ENCODE assay signal across 8 mouse cellular contexts in the genomic region with DNA sequence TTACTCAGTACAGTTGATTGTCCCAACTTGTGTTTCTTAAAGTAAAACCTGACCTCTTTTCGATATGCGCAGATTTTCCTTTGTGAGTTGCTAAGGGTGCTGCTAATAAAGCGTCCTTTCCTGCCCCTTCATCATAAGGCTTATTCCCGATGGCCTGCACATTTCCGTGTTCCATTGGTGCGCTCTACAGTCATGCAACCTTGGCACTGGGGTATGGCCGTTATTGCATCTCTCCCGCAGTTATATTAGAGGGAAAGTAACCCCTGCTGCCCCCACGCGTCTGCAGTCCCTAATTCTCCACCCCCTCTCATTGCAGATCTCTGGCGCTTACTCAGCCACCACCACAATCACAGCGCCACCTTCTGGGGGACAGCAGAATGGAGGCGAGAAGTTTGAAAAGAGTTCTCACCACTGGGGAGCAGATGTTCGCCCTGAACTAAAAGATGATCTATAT. TPM values are rescaled to one million over a fixed set of nuclear protein-coding genes. Genes with fewer than 3 reads are reported as not detected.
DNase-seq lines count a peak whose midpoint lies in the region; ATAC-seq lines count a peak whose summit lies in the region.

No protein-coding gene starts in this region.

- H3K36me3 ChIP-seq in megakaryocyte, embryonic 14.5 days (replicated peaks; ENCODE audit: low read length) = peaks cover 47% of the 10 kb centered on the region

- no peaks in the 10 kb centered on the region for H3K9me3 ChIP-seq in megakaryocyte, embryonic 14.5 days

- peaks cover 96% of the 10 kb centered on the region for H3K4me1 ChIP-seq in megakaryocyte, embryonic 14.5 days

- H3K27me3 ChIP-seq in megakaryocyte, embryonic 14.5 days (replicated peaks) = no peaks in the 10 kb centered on the region

- DNase-seq in gastrocnemius, adult 8-10 months (ENCODE audit: low spot score in 2 of 2) = peak; percentile 65 to 70
- peak; percentile 96 for DNase-seq in induced T-regulatory cell, adult 2 months (ENCODE audit: low read depth)
- peak; percentile 81 to 84 for DNase-seq in left cerebral cortex, adult 8-10 months (ENCODE audit: low spot score in 2 of 2)
- peak; percentile 88 to 93 for DNase-seq in right cerebral cortex, adult 2 months (ENCODE audit: low spot score in 2 of 2)
- peak; percentile 61 for DNase-seq in urinary bladder, postnatal 10 days (ENCODE audit: low spot score)

- ATAC-seq in activated CD4-positive, CD25-positive, alpha-beta regulatory T cell, adult 4 months = peak; percentile 33
- ATAC-seq in common myeloid progenitor, adult 5-6 weeks (replicated peaks; ENCODE audit: low read depth, poor library complexity, severe bottlenecking) = peak; percentile 64

- H3K4me3 ChIP-seq in megakaryocyte, embryonic 14.5 days (replicated peaks) = peak overlapping the region; percentile 98

RNA-seq across cellular contexts. Expression of a gene that starts 1.1 kb away (rescaled TPM):
- polyA plus RNA-seq in activated CD4-positive, CD25-positive, alpha-beta regulatory T cell, adult 4 months (2017; shearing (Covaris generic)) = 10 to 100 TPM; 37.3 to 47.1 TPM
- total RNA-seq in common myeloid progenitor, adult 5-6 weeks (2017) = 115 and 135 TPM in 2 replicates
- 1 to 10 TPM; 3.7 to 7.8 (median 7.1) TPM for total RNA-seq in gastrocnemius, adult 8-10 months (2022)
- 100 to 1,000 TPM; 702 to 768 (median 723) TPM for total RNA-seq in left cerebral cortex, adult 8-10 months (2022)
- polyA plus RNA-seq in megakaryocyte, embryonic 14.5 days (2012; ENCODE audit: insufficient read depth, low replicate concordance) = 6.4 and 14.5 TPM in 2 replicates

RNA-seq across cellular contexts. Expression of a gene that starts 38.3 kb away (rescaled TPM):
- under 1 TPM; 0.60 to 0.69 TPM for polyA plus RNA-seq in activated CD4-positive, CD25-positive, alpha-beta regulatory T cell, adult 4 months (2017; shearing (Covaris generic))
- 0.14 and 0.15 TPM in 2 replicates for total RNA-seq in common myeloid progenitor, adult 5-6 weeks (2017)
- under 1 TPM in 1 of 4 experiments, not detected in 3; 0.13 TPM for total RNA-seq in gastrocnemius, adult 8-10 months (2022)
- total RNA-seq in left cerebral cortex, adult 8-10 months (2022) = 1 to 10 TPM; 2.3 to 3.4 (median 2.8) TPM
- not detected in 2 replicates for polyA plus RNA-seq in megakaryocyte, embryonic 14.5 days (2012; ENCODE audit: insufficient read depth, low replicate concordance)

Comparison
In these comparisons a context has a peak if more than half of its experiments do, and no peak if none do; other contexts are left out.
1. Peak in every context shown above with its lines: DNase-seq, ATAC-seq and H3K4me3 ChIP-seq.
2. RNA of a gene that starts 1.1 kb away (total RNA-seq): 702 to 768 TPM in left cerebral cortex, adult 8-10 months and 115 to 135 TPM in common myeloid progenitor, adult 5-6 weeks; 3.7 to 7.8 TPM in gastrocnemius, adult 8-10 months; every median in the first group is over 10 times any median in the second.